Mouse (Mus musculus): Measurements from ENCODE around the gene Tecta.

Gene Tecta

GRCm38 (mm10) chr9:42385656-42386055, 14.1 kb downstream of the Tecta start:
- DNase-seq, result no peak

- no peak for DNase-seq
Measured at GRCm38 (mm10) chr9:42382628-42383347, 16.9 kb downstream of the Tecta start.

- DNase-seq, result no peak
Measured at GRCm38 (mm10) chr9:42382063-42382462, 17.7 kb downstream of the Tecta start.

- DNase-seq, result no peak
Measured at GRCm38 (mm10) chr9:42378071-42378470, 21.7 kb downstream of the Tecta start.

GRCm38 (mm10) chr9:42377656-42378055, 22.1 kb downstream of the Tecta start:
- no peak for DNase-seq

GRCm38 (mm10) chr9:42371670-42372368, 27.9 kb downstream of the Tecta start:
- DNase-seq, result no peak

GRCm38 (mm10) chr9:42357585-42357984, 42.1 kb downstream of the Tecta start:
- no peak for DNase-seq

- no peak for DNase-seq
Measured at GRCm38 (mm10) chr9:42354871-42355270, 44.9 kb downstream of the Tecta start.

- DNase-seq, result no peak
Measured at GRCm38 (mm10) chr9:42349791-42350190, 49.9 kb downstream of the Tecta start.

GRCm38 (mm10) chr9:42346297-42346696, 53.4 kb downstream of the Tecta start:
- no peak for DNase-seq

- DNase-seq, result no peak
Measured at GRCm38 (mm10) chr9:42339151-42339550, 60.6 kb downstream of the Tecta start.

- no peak for DNase-seq
Measured at GRCm38 (mm10) chr9:42337026-42337425, 62.7 kb downstream of the Tecta start.

GRCm38 (mm10) chr9:42336575-42336974, 63.2 kb downstream of the Tecta start:
- DNase-seq, result no peak

- DNase-seq, result no peak
Measured at GRCm38 (mm10) chr9:42334885-42335284, 64.8 kb downstream of the Tecta start.

- no peak for DNase-seq
Measured at GRCm38 (mm10) chr9:42332692-42333091, 67.0 kb downstream of the Tecta start.

- no peak for DNase-seq
Measured at GRCm38 (mm10) chr9:42331341-42331740, 68.4 kb downstream of the Tecta start.

GRCm38 (mm10) chr9:42329753-42330152, 70.0 kb downstream of the Tecta start:
- DNase-seq, result no peak

- peak; percentile 83 for DNase-seq
Measured at GRCm38 (mm10) chr9:42326688-42327440, 72.9 kb downstream of the Tecta start.

GRCm38 (mm10) chr9:42324640-42325394, 74.9 kb downstream of the Tecta start:
- no peak for DNase-seq

- no peak for DNase-seq
Measured at GRCm38 (mm10) chr9:42323238-42323637, 76.5 kb downstream of the Tecta start.

GRCm38 (mm10) chr9:42321442-42321841, 78.3 kb downstream of the Tecta start:
- DNase-seq, result no peak

- no peak for DNase-seq
Measured at GRCm38 (mm10) chr9:42320616-42321015, 79.1 kb downstream of the Tecta start.

GRCm38 (mm10) chr9:42318455-42318987, 81.2 kb downstream of the Tecta start:
- no peak for DNase-seq

Measured in embryo, embryonic 11 days (tissue).